Mouse (Mus musculus) hindbrain, postnatal 0 days (tissue): Measurements from ENCODE around the gene Ifitm5. TPM values are rescaled to one million over a fixed set of nuclear protein-coding genes. Genes with fewer than 3 reads are reported as not detected.

Experiments
- ATAC-seq: fragments of 200-750 bp; cut with Nextera tagmentation; 2 replicates; pipeline ENCODE4 v1.8.0; 2017; ENCODE audit warnings: mild to moderate bottlenecking, moderate TSS enrichment, moderate library complexity
- DNase-seq: peaks from one replicate; pipeline ENCODE4 v3.0.0-alpha.2; 2015; ENCODE audit warnings: low spot score
- H3K27ac ChIP-seq: fragments of 300-500 bp; sonication (generic); 2 replicates; pipeline ENCODE4 v1.5.1; 2014; ENCODE audit warnings: mild to moderate bottlenecking
- H3K27me3 ChIP-seq: fragments of 300-500 bp; sonication (generic); 2 replicates; pipeline ENCODE4 v1.6.1; 2014; ENCODE audit warnings: low read length, mixed read lengths; ENCODE audit not compliant: insufficient read depth
- H3K36me3 ChIP-seq: fragments of 300-500 bp; sonication (generic); 2 replicates; pipeline ENCODE4 v1.6.1; 2014; ENCODE audit warnings: low read length, mixed read lengths; ENCODE audit not compliant: insufficient read depth
- H3K4me1 ChIP-seq: fragments of 300-500 bp; sonication (generic); 2 replicates; pipeline ENCODE4 v1.6.1; 2014; ENCODE audit warnings: antibody characterized with exemption, low read length, mixed read lengths; ENCODE audit not compliant: insufficient read depth
- H3K4me2 ChIP-seq: fragments of 300-500 bp; sonication (generic); 2 replicates; pipeline ENCODE4 v1.6.1; 2014; ENCODE audit warnings: low read depth, mild to moderate bottlenecking, low read length, moderate library complexity, mixed read lengths
- H3K4me3 ChIP-seq: fragments of 300-500 bp; sonication (generic); 2 replicates; pipeline ENCODE4 v1.5.1; 2014; ENCODE audit warnings: low read length
- H3K9ac ChIP-seq: fragments of 300-500 bp; sonication (generic); replicated peaks from 2 replicates; pipeline ENCODE4 v1.6.1; 2014; ENCODE audit warnings: mild to moderate bottlenecking, low read length, moderate library complexity, mixed read lengths
- H3K9me3 ChIP-seq: fragments of 300-500 bp; sonication (generic); 2 replicates; pipeline ENCODE4 v1.6.1; 2016; ENCODE audit warnings: low read length, mixed read lengths
- CTCF ChIP-seq: IDR thresholded peaks from 2 replicates; pipeline ENCODE4 v1.5.1; 2016; ENCODE audit warnings: antibody characterized with exemption, control low read depth, low read depth
- WGBS: fragments of 180-500 bp; shearing (Covaris S2); extraction: QIAGEN DNeasy Blood & Tissue Kit; methylation state at CpG from one replicate; pipeline ENCODE4 v1.1.7; 2014; 5-methylcytosine and 5-hydroxymethylcytosine counted together
- polyA plus RNA-seq: library from polyadenylated mRNA; unstranded; fragments of >200 nt; fragmentation: Nextera tagmentation; extraction: Ambion mirVana; gene quantifications from 2 replicates; pipeline ENCODE4 v1.2.1, GENCODE M21; 2015
- total RNA-seq: library from RNA; depleted of rRNA; stranded (reverse); fragments of >200 nt; gene quantifications from 2 replicates; pipeline ENCODE4 v1.2.3, GENCODE M21; 2014

Gene Ifitm5
- total and polyA plus RNA-seq, 2 experiments from 2014 or later: not detected

DNA sequence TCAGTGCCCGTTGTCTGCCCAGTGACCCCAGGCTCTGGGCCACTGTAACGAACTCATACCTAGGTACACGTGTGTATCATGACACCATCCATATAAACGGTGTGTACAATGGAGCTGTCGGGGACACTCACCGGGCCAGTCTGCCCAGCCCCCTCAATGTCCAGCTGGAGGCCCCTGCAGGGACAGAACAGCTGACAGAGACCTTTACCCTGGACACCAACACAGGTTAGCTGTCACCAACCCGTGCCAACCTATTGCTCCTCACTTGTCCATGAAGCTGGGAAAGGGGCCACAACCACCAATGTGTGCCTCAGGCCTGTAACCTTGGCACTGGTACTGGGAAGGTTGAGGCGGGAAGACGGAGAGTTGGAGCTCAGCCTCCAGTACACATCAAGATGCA, 7.8 kb downstream of the Ifitm5 start:
- no peak for TF ChIP-seq CTCF
- DNase-seq: no peak
- H3K36me3 ChIP-seq: no peaks in the 10 kb centered on the region
- no peaks in the 10 kb centered on the region for H3K9me3 ChIP-seq
- ATAC-seq: no peak
- H3K27ac ChIP-seq: peak overlapping the region; percentile 59; the same call in 1 of the 2 replicates
- 53% methylated on average over 9 of the region's 9 CpGs for WGBS
- peak overlapping the region; percentile 44; the same call in 1 of the 2 replicates for H3K9ac ChIP-seq
- H3K4me1 ChIP-seq: 0 out of 2 replicates have a peak, but pooled peaks cover 5% of the 10 kb centered on the region
- H3K4me3 ChIP-seq: peak overlapping the region; percentile 29
- H3K4me2 ChIP-seq: peak overlapping the region; percentile 48
- H3K27me3 ChIP-seq: no peaks in the 10 kb centered on the region

DNA sequence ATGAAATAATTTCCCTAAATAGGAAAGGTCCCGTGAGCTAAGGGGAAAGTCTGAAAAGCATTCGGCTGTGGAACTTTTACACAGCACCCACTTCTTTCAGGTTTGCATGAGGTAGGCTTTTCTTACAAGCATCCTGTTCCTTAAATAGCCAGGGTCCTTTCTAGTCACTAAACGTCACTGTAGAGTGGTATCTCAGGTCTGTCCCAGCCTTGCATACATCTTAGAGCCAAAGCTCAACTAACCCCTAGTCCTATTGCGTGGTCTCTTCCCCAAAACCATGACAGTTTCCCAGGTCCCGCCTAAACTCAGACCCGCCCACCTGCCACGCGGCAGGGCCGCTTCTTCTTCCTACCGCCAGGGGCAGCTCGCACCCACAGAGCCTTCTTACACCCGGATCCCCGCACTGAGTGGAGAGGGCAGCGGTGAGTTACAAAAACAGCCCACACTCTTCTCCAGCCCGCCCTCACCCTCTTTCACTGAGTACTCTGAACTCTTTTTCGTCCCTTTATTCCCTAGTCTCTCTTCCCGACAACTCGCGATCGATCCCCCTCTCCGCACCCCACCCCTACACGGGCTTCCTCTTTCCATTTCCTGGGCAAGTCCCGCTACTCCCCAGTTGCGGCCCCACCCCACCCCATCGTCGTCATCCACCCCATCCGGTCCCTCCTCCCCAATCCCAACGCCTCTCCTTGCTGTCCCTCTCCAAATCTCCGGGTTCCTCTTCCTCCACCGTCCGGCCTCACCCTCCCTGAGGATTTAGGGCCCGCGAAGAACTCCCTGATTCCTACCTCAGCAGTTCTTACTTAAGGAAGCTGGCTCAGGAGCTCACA, 8.7 kb downstream of the Ifitm5 start, which contains the start of gene Pgghg:
Gene Pgghg, plus strand, starts transcription at position 170 of the 830 bp plus-strand sequence.
- peak; percentile 92 for TF ChIP-seq CTCF
- 3% methylated on average over 33 of the region's 33 CpGs for WGBS
- H3K36me3 ChIP-seq: no peaks in the 10 kb centered on the region
- no peaks in the 10 kb centered on the region for H3K27me3 ChIP-seq
- H3K9me3 ChIP-seq: no peaks in the 10 kb centered on the region
- peak within 1 kb of the TSS; percentile 44 for H3K9ac ChIP-seq
- peak within 1 kb of the TSS; percentile 48 for H3K4me2 ChIP-seq
- 0 out of 2 replicates have a peak, but pooled peaks cover 5% of the 10 kb centered on the region for H3K4me1 ChIP-seq
- H3K4me3 ChIP-seq: peak within 1 kb of the TSS; percentile 29
- peak within 1 kb of the TSS; percentile 59 for H3K27ac ChIP-seq
- ATAC-seq (peak; percentile 93), DNase-seq (peak; percentile 81)

DNA sequence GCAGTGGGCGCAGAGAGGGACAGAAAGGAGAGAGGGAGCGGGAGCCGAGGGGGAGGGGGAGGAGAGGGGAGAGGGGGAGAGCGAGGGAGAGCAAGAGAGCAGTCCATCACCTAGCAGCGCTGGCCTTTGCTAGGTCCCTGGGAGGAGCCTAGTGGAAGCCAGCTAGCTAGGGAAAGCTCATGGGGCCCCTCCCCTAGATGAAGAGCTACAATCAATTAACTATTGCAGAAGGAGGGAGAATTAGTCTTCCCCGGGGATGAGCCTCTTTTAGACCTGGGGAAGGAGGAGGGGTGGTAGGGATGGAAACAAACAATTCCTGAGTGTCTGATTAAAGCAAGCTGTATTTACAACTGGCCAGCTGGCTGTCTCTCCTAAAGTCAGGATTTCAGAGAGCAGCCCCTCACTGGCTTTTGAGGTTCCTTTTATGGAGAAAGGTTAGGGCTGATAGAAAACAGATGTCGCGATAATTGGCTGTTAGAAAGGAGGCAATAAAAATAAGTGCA, 10.4 kb downstream of the Ifitm5 start:
- Histone ChIP-seq H3K9ac (0 out of 2 replicates have a peak overlapping the region, but pooled peaks have one; percentile 1), H3K4me2 (no peak overlapping the region), H3K27me3 (no peaks in the 10 kb centered on the region), H3K9me3 (no peaks in the 10 kb centered on the region), H3K27ac (no peak overlapping the region), H3K4me1 (0 out of 2 replicates have a peak, but pooled peaks cover 5% of the 10 kb centered on the region), H3K36me3 (no peaks in the 10 kb centered on the region), H3K4me3 (no peak overlapping the region)
- TF ChIP-seq CTCF: no peak
- DNase-seq (peak; percentile 28), ATAC-seq (no peak)
- WGBS: 13% methylated on average over 8 of the region's 8 CpGs

DNA sequence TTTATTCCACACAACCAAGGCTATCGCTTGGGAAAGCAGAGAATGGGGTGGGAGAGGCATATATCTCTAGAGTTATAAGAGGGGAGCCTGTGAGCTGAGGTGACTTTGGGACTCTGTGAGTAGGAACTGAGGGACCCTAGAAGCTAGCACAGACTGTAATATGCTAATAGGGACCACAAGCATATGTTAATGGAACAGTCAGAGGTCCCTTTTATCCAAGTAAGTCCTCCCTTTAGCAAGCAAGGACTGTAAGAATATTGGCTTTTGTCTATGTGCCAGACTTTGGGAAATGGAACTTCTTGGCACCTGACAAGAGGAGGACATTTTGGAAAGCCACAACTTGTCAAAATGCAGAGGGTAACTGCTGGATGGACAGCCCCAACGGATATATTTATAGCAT, 11.2 kb downstream of the Ifitm5 start:
- no peak overlapping the region for H3K9ac ChIP-seq
- 27% methylated on average over 2 of the region's 2 CpGs for WGBS
- DNase-seq (no peak), ATAC-seq (no peak)
- 0 out of 2 replicates have a peak, but pooled peaks cover 5% of the 10 kb centered on the region for H3K4me1 ChIP-seq
- H3K27ac ChIP-seq: no peak overlapping the region
- H3K36me3 ChIP-seq: no peaks in the 10 kb centered on the region
- no peaks in the 10 kb centered on the region for H3K9me3 ChIP-seq
- no peak overlapping the region for H3K4me3 ChIP-seq
- H3K27me3 ChIP-seq: no peaks in the 10 kb centered on the region
- no peak overlapping the region for H3K4me2 ChIP-seq
- TF ChIP-seq CTCF: no peak

DNA sequence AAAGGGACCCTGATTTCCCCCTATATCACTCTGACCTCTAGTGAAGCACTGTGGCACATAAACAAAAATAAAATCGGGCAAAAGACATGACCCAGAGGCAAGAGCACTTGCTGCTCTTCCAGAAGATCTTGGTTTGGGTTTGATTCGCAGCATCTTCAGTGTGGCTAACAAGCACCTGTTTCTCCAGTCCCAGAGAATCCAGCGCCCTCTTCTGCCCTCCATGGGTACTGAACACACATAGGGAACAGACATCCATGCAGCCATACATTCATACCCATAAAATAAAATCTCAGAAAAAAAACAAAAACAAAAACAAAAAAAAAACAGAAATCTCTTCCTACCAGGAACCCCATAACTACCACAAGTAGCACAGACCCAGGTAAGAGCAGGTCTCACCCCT, 11.7 kb downstream of the Ifitm5 start:
- H3K27me3 ChIP-seq: no peaks in the 10 kb centered on the region
- H3K9me3 ChIP-seq: no peaks in the 10 kb centered on the region
- DNase-seq (no peak), ATAC-seq (no peak)
- no peak overlapping the region for H3K4me2 ChIP-seq
- 36% methylated on average over 3 of the region's 3 CpGs for WGBS
- H3K27ac ChIP-seq: no peak overlapping the region
- H3K9ac ChIP-seq: no peak overlapping the region
- H3K36me3 ChIP-seq: no peaks in the 10 kb centered on the region
- H3K4me1 ChIP-seq: 0 out of 2 replicates have a peak, but pooled peaks cover 5% of the 10 kb centered on the region
- peak; percentile 31; the same call in 1 of the 2 replicates for TF ChIP-seq CTCF
- H3K4me3 ChIP-seq: no peak overlapping the region

DNA sequence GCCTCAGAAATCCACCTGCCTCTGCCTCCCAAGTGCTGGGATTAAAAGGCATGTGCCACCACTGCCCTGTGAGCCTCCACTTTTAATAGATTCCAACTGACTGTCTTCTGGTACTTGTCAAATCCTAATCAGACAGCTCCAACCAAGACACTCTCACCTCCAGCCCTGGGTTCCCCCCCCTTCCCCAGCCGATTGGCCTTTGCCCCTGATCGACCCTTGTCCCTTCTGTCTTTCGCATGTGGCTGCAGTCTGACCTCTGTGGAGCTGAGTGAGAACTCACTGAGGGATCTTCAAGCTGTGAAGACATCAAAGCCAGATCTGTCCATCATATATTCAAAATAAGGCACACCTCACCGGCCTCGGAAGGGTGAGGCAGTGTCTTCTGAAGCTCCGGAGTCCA, 22.9 kb downstream of the Ifitm5 start:
- TF ChIP-seq CTCF: no peak
- Histone ChIP-seq H3K4me3 (no peak overlapping the region), H3K36me3 (no peaks in the 10 kb centered on the region), H3K9me3 (no peaks in the 10 kb centered on the region), H3K4me2 (no peak overlapping the region), H3K9ac (no peak overlapping the region), H3K4me1 (peaks cover 10% of the 10 kb centered on the region), H3K27me3 (peaks cover 25% of the 10 kb centered on the region), H3K27ac (no peak overlapping the region)
- DNase-seq (no peak), ATAC-seq (no peak)
- 86% methylated on average over 6 of the region's 6 CpGs for WGBS
